Mouse (Mus musculus) heart, embryonic 12.5 days (tissue): Measurements from ENCODE around the gene Tysnd1. TPM values are rescaled to one million over a fixed set of nuclear protein-coding genes. Genes with fewer than 3 reads are reported as not detected.
A peak's percentile ranks its signal among the peaks of the same experiment; 100 is the strongest.

Experiments
- ATAC-seq: fragments of 200-750 bp; cut with Nextera tagmentation; 2 replicates; pipeline ENCODE4 v1.8.0; 2017; ENCODE audit warnings: moderate TSS enrichment, moderate library complexity; ENCODE audit not compliant: insufficient number of reproducible peaks, low FRiP score
- H3K27ac ChIP-seq: fragments of 300-500 bp; sonication (generic); 2 replicates; pipeline ENCODE4 v1.5.1; 2016; ENCODE audit warnings: mild to moderate bottlenecking, moderate library complexity; ENCODE audit not compliant: poor library complexity, severe bottlenecking
- H3K27me3 ChIP-seq: fragments of 300-500 bp; sonication (generic); replicated peaks from 2 replicates; pipeline ENCODE4 v1.6.1; 2016; ENCODE audit warnings: mild to moderate bottlenecking, moderate library complexity
- H3K36me3 ChIP-seq: fragments of 300-500 bp; sonication (generic); 2 replicates; pipeline ENCODE4 v1.6.1; 2016; ENCODE audit warnings: mild to moderate bottlenecking, moderate library complexity
- H3K4me1 ChIP-seq: fragments of 300-500 bp; sonication (generic); replicated peaks from 2 replicates; pipeline ENCODE4 v1.6.1; 2016; ENCODE audit warnings: mild to moderate bottlenecking
- H3K4me2 ChIP-seq: fragments of 300-500 bp; sonication (generic); 2 replicates; pipeline ENCODE4 v1.6.1; 2016; ENCODE audit warnings: mild to moderate bottlenecking, moderate library complexity
- H3K4me3 ChIP-seq: fragments of 300-500 bp; sonication (generic); 2 replicates; pipeline ENCODE4 v1.5.1; 2016; ENCODE audit warnings: mild to moderate bottlenecking
- H3K9ac ChIP-seq: fragments of 300-500 bp; sonication (generic); 2 replicates; pipeline ENCODE4 v1.6.1; 2016; ENCODE audit warnings: mild to moderate bottlenecking, moderate library complexity
- H3K9me3 ChIP-seq: fragments of 300-500 bp; sonication (generic); replicated peaks from 2 replicates; pipeline ENCODE4 v1.6.1; 2016; ENCODE audit warnings: mild to moderate bottlenecking, moderate library complexity
- WGBS: fragments of 180-500 bp; shearing (Covaris S2); methylation state at CpG from one replicate; pipeline ENCODE4 v1.1.7; 2016; 5-methylcytosine and 5-hydroxymethylcytosine counted together
- polyA plus RNA-seq: library from polyadenylated mRNA; unstranded; fragments of >200 nt; fragmentation: Nextera tagmentation; extraction: Ambion mirVana; gene quantifications from 2 replicates; pipeline ENCODE4 v1.2.1, GENCODE M21; 2016

Gene Tysnd1
- polyA plus RNA-seq, 1 experiment from 2014 or later: 31.0 TPM

GRCm38 (mm10) chr10:61661887-61662286 lies 33.4 kb upstream of the Tysnd1 start:
- H3K9ac ChIP-seq: no peak overlapping the region
- H3K4me2 ChIP-seq: no peak overlapping the region
- no peaks in the 10 kb centered on the region for H3K27me3 ChIP-seq
- ATAC-seq: no peak
- no peak overlapping the region for H3K4me3 ChIP-seq
- 79% methylated on average over 8 of the region's 8 CpGs for WGBS
- H3K9me3 ChIP-seq: no peaks in the 10 kb centered on the region
- peaks cover 8% of the 10 kb centered on the region for H3K4me1 ChIP-seq
- H3K27ac ChIP-seq: no peak overlapping the region
- H3K36me3 ChIP-seq: peaks cover 63% of the 10 kb centered on the region

- Histone ChIP-seq H3K4me2 (no peak overlapping the region), H3K9ac (no peak overlapping the region), H3K36me3 (peaks cover 67% of the 10 kb centered on the region), H3K4me1 (peaks cover 8% of the 10 kb centered on the region), H3K4me3 (no peak overlapping the region), H3K27me3 (no peaks in the 10 kb centered on the region), H3K9me3 (no peaks in the 10 kb centered on the region), H3K27ac (no peak overlapping the region)
- ATAC-seq: no peak
- 58% methylated on average over 10 of the region's 10 CpGs for WGBS
These were observed 32.8 kb upstream of the Tysnd1 start for GRCm38 (mm10) chr10:61662391-61662988.

- no peak overlapping the region for H3K4me2 ChIP-seq
- no peaks in the 10 kb centered on the region for H3K9me3 ChIP-seq
- no peak overlapping the region for H3K27ac ChIP-seq
- peaks cover 83% of the 10 kb centered on the region for H3K36me3 ChIP-seq
- no peak overlapping the region for H3K9ac ChIP-seq
- peaks cover 8% of the 10 kb centered on the region for H3K4me1 ChIP-seq
- no peaks in the 10 kb centered on the region for H3K27me3 ChIP-seq
- ATAC-seq: no peak
- no peak overlapping the region for H3K4me3 ChIP-seq
- 95% methylated on average over 10 of the region's 10 CpGs for WGBS
These were observed 30.2 kb upstream of the Tysnd1 start for GRCm38 (mm10) chr10:61665111-61665510.

- WGBS: 75% methylated on average over 3 of the region's 3 CpGs
- Histone ChIP-seq H3K4me1 (peaks cover 8% of the 10 kb centered on the region), H3K27ac (no peak overlapping the region), H3K27me3 (no peaks in the 10 kb centered on the region), H3K4me2 (no peak overlapping the region), H3K9ac (no peak overlapping the region), H3K4me3 (no peak overlapping the region), H3K36me3 (peaks cover 85% of the 10 kb centered on the region), H3K9me3 (no peaks in the 10 kb centered on the region; the same call in 1 of the 2 replicates)
- no peak for ATAC-seq
These were observed 29.7 kb upstream of the Tysnd1 start for GRCm38 (mm10) chr10:61665651-61666050.

- no peaks in the 10 kb centered on the region; the same call in 1 of the 2 replicates for H3K9me3 ChIP-seq
- no peak overlapping the region for H3K4me2 ChIP-seq
- no peaks in the 10 kb centered on the region for H3K27me3 ChIP-seq
- H3K27ac ChIP-seq: no peak overlapping the region
- H3K4me3 ChIP-seq: no peak overlapping the region
- H3K4me1 ChIP-seq: no peaks in the 10 kb centered on the region
- peaks cover 87% of the 10 kb centered on the region for H3K36me3 ChIP-seq
- 86% methylated on average over 7 of the region's 7 CpGs for WGBS
- ATAC-seq: no peak
- no peak overlapping the region for H3K9ac ChIP-seq
These were observed 26.0 kb upstream of the Tysnd1 start for GRCm38 (mm10) chr10:61669289-61669688.

GRCm38 (mm10) chr10:61669896-61670295 lies 25.4 kb upstream of the Tysnd1 start:
- Histone ChIP-seq H3K36me3 (peaks cover 87% of the 10 kb centered on the region), H3K9me3 (no peaks in the 10 kb centered on the region; the same call in 1 of the 2 replicates), H3K27ac (no peak overlapping the region), H3K4me1 (no peaks in the 10 kb centered on the region), H3K4me2 (no peak overlapping the region), H3K27me3 (no peaks in the 10 kb centered on the region), H3K9ac (no peak overlapping the region), H3K4me3 (no peak overlapping the region)
- ATAC-seq: 0 out of 2 replicates have a peak, but pooled peaks have one; percentile 48

- no peak for ATAC-seq
- H3K27me3 ChIP-seq: no peaks in the 10 kb centered on the region
- H3K4me1 ChIP-seq: no peaks in the 10 kb centered on the region
- H3K9ac ChIP-seq: no peak overlapping the region
- H3K27ac ChIP-seq: no peak overlapping the region
- H3K4me3 ChIP-seq: no peak overlapping the region
- no peaks in the 10 kb centered on the region; the same call in 1 of the 2 replicates for H3K9me3 ChIP-seq
- H3K4me2 ChIP-seq: no peak overlapping the region
- H3K36me3 ChIP-seq: peaks cover 85% of the 10 kb centered on the region
- 96% methylated on average over 3 of the region's 3 CpGs for WGBS
These were observed 24.6 kb upstream of the Tysnd1 start for GRCm38 (mm10) chr10:61670758-61671157.

GRCm38 (mm10) chr10:61675935-61676334 lies 19.4 kb upstream of the Tysnd1 start:
- 78% methylated on average over 3 of the region's 3 CpGs for WGBS
- ATAC-seq: no peak
- H3K9ac ChIP-seq: no peak overlapping the region
- no peak overlapping the region for H3K4me3 ChIP-seq
- peaks cover 45% of the 10 kb centered on the region for H3K36me3 ChIP-seq
- H3K27me3 ChIP-seq: no peaks in the 10 kb centered on the region
- no peak overlapping the region for H3K4me2 ChIP-seq
- H3K27ac ChIP-seq: no peak overlapping the region
- H3K4me1 ChIP-seq: peaks cover 6% of the 10 kb centered on the region
- no peaks in the 10 kb centered on the region for H3K9me3 ChIP-seq

GRCm38 (mm10) chr10:61679545-61679944 lies 15.8 kb upstream of the Tysnd1 start:
- Histone ChIP-seq H3K9ac (peak overlapping the region; percentile 69), H3K4me1 (peaks cover 15% of the 10 kb centered on the region), H3K9me3 (no peaks in the 10 kb centered on the region), H3K36me3 (peaks cover 15% of the 10 kb centered on the region), H3K27me3 (no peaks in the 10 kb centered on the region), H3K4me3 (peak overlapping the region; percentile 99), H3K27ac (peak overlapping the region; percentile 81), H3K4me2 (peak overlapping the region; percentile 95)
- 37% methylated on average over 9 of the region's 9 CpGs for WGBS
- ATAC-seq: no peak

GRCm38 (mm10) chr10:61680015-61680913 lies 15.1 kb upstream of the Tysnd1 start, which contains the start of gene Sar1a:
Gene Sar1a, plus strand, starts transcription at chr10:61680299.
- Histone ChIP-seq H3K27ac (peak within 1 kb of the TSS; percentile 81), H3K4me3 (peak within 1 kb of the TSS; percentile 99), H3K9ac (peak within 1 kb of the TSS; percentile 97), H3K27me3 (no peaks in the 10 kb centered on the region), H3K4me1 (peaks cover 15% of the 10 kb centered on the region), H3K9me3 (no peaks in the 10 kb centered on the region), H3K4me2 (peak within 1 kb of the TSS; percentile 95), H3K36me3 (peaks cover 15% of the 10 kb centered on the region)
- under 1% methylated on average over 79 of the region's 84 CpGs for WGBS
- ATAC-seq: peak; percentile 100

- Histone ChIP-seq H3K9me3 (no peaks in the 10 kb centered on the region), H3K4me3 (no peak overlapping the region), H3K9ac (no peak overlapping the region), H3K27me3 (no peaks in the 10 kb centered on the region), H3K4me1 (no peaks in the 10 kb centered on the region), H3K27ac (no peak overlapping the region), H3K36me3 (peaks cover 89% of the 10 kb centered on the region), H3K4me2 (no peak overlapping the region)
- ATAC-seq: no peak
- 80% methylated on average over 8 of the region's 8 CpGs for WGBS
These were observed 5.9 kb upstream of the Tysnd1 start for GRCm38 (mm10) chr10:61689405-61689804.
